Mouse (Mus musculus) megakaryocyte-erythroid progenitor cell, adult 5 weeks (primary cell): Measurements from ENCODE around the gene Vmn1r119. TPM values are rescaled to one million over a fixed set of nuclear protein-coding genes. Genes with fewer than 3 reads are reported as not detected.

Experiments used
- polyA plus RNA-seq: library from polyadenylated mRNA; stranded (reverse); fragments of >175 nt; gene quantifications from 2 replicates; pipeline ENCODE4 v1.2.3, GENCODE M21; 2012

Vmn1r119 gene
- polyA plus RNA-seq: 0.22 TPM in 1 of 2 replicates, not detected in the other

DNA sequence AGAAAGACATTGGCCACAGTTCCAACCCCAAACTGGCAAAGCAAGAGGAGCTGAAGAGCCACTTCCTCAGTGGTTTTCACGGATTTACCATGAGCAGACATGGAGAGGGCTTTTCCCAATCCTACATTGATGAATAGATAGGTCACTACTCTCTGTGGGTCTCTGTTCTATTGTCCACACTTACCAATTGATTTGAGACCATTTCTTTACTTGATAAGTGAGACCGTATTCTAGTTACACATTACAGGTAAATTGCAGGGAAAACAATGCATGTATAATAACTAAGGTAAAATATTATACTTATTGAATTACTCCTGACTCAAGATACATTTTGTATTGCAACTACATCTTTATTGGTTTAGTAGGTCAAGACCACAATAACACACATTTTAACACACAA, at the start of gene Vmn1r119:
Gene Vmn1r119, minus strand, starts transcription at position 101 of the 400 bp plus-strand sequence.

DNA sequence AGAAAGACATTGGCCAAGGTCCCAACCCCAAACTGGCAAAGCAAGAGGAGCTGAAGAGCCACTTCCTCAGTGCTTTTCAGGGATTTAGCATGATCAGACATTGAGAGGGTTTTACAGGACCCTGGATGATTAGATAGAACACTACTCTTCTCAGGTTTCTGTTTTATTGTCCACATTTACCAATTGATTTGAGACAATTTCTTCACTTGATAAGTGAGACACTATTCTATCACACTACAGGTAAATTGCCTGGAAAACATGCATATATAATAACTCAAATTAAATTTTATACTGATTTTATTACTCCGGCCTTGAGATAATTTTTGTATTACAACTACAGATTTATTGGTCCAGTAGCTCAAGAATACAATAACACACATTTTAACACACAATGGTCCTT, 41.4 kb upstream of the Vmn1r119 start, which contains the start of gene Vmn1r120:
Gene Vmn1r120, minus strand, starts transcription at position 101 of the 400 bp plus-strand sequence.

Other genes with a start within 250 kb of the Vmn1r119 start
- not detected in 2 replicates for gene Vmn1r112, start 241.3 kb downstream of the Vmn1r119 start, polyA plus RNA-seq
- not detected in 2 replicates for gene Vmn1r113, start 225.2 kb downstream of the Vmn1r119 start, polyA plus RNA-seq
- not detected in 2 replicates for gene Vmn1r114, start 200.3 kb downstream of the Vmn1r119 start, polyA plus RNA-seq
- not detected in 2 replicates for gene Vmn1r115, start 167.5 kb downstream of the Vmn1r119 start, polyA plus RNA-seq
- not detected in 2 replicates for gene Vmn1r116, start 140.2 kb downstream of the Vmn1r119 start, polyA plus RNA-seq
- not detected in 2 replicates for gene Vmn1r117, start 128.3 kb downstream of the Vmn1r119 start, polyA plus RNA-seq
- gene Vmn1r118, start 100.1 kb downstream of the Vmn1r119 start, polyA plus RNA-seq: not detected in 2 replicates
- gene Vmn1r120, start 41.3 kb upstream of the Vmn1r119 start, polyA plus RNA-seq: not detected in 2 replicates
- not detected in 2 replicates for gene Vmn1r121, start 86.1 kb upstream of the Vmn1r119 start, polyA plus RNA-seq
- not detected in 2 replicates for gene Vmn1r122, start 121.7 kb upstream of the Vmn1r119 start, polyA plus RNA-seq
- not detected in 2 replicates for gene Vmn1r123, start 149.7 kb upstream of the Vmn1r119 start, polyA plus RNA-seq
- not detected in 2 replicates for gene Gm5157, start 178.0 kb upstream of the Vmn1r119 start, polyA plus RNA-seq
- not detected in 2 replicates for gene Vmn1r124, start 248.2 kb upstream of the Vmn1r119 start, polyA plus RNA-seq